Mouse (Mus musculus): ENCODE results near the gene Rpl3.

- no peak for TF ChIP-seq CTCF (IDR thresholded peaks at IDR 0.05; ENCODE audit: low read depth)
- no peak for TF ChIP-seq EP300 (optimal IDR thresholded peaks at IDR 0.05)
Observed at GRCm38 (mm10) chr15:80129982-80130381, 38.3 kb upstream of the Rpl3 start.

Measured in stomach, postnatal 0 days (tissue).